Comparison of ENCODE assay signal across 8 mouse cellular contexts in genomic region chrX:145672776-145673175, GRCm38 (mm10).
DNase-seq lines count a peak whose midpoint lies in the region; ATAC-seq and TF ChIP-seq lines count a peak whose summit lies in the region.

No protein-coding gene starts in this region.

- no peak overlapping the region for H3K27ac ChIP-seq in liver, adult 2 months (replicated peaks; ENCODE audit: insufficient read depth, low read depth, low read length)
- H3K27ac ChIP-seq in liver, embryonic 12.5 days: no peak overlapping the region

- DNase-seq in cerebellum, adult 8-10 months: peak; percentile 2
- DNase-seq in liver, adult 2 months (ENCODE audit: extremely low read depth, low read depth, low spot score): peak; percentile 31
- peak; percentile 62 for DNase-seq in adipocyte (ENCODE audit: low spot score)
- peak; percentile 1 to 4 for DNase-seq in heart, postnatal 36 days
- peak; percentile 28 for DNase-seq in mesoderm, embryonic 11.5 days (ENCODE audit: low read depth, low spot score)

- no peaks in the 10 kb centered on the region for H3K36me3 ChIP-seq in liver, adult 2 months (ENCODE audit: control insufficient read depth, insufficient read depth, low read length)
- no peaks in the 10 kb centered on the region for H3K36me3 ChIP-seq in liver, embryonic 12.5 days

- TF ChIP-seq CTCF in liver, adult 2 months (IDR thresholded peaks at IDR 0.05; ENCODE audit: low read depth, low read length): peak; percentile 45

- H3K4me3 ChIP-seq in liver, adult 2 months (ENCODE audit: insufficient read depth, low read depth, low read length): no peak overlapping the region
- no peak overlapping the region for H3K4me3 ChIP-seq in liver, embryonic 12.5 days

- no peak for TF ChIP-seq POLR2A in liver, adult 2 months (IDR thresholded peaks at IDR 0.05; ENCODE audit: extremely low read depth, insufficient read depth, low read length)

- intact Hi-C loops in heart, postnatal 36 days (cut with DNase I): loop anchor here (5.0 to 10.0 kb wide), 2 partner anchors 130 to 258 kb away; no protein-coding TSS in a partner anchor

- H3K79me2 ChIP-seq in liver, adult 2 months (ENCODE audit: control insufficient read depth, insufficient read depth, low read length): no peaks in the 10 kb centered on the region

- no peaks in the 10 kb centered on the region for H3K9me3 ChIP-seq in liver, embryonic 12.5 days (replicated peaks)

- ATAC-seq in cerebellum, adult (ENCODE audit: insufficient number of reproducible peaks, low FRiP score, low TSS enrichment): no peak
- ATAC-seq in liver, embryonic 12.5 days: no peak
- no peak for ATAC-seq in monocyte, adult 5-6 weeks (replicated peaks; ENCODE audit: insufficient number of reproducible peaks, low FRiP score, low TSS enrichment, poor library complexity, severe bottlenecking)

- H3K9ac ChIP-seq in liver, adult 2 months (ENCODE audit: low read depth, low read length): no peak overlapping the region
- no peak overlapping the region for H3K9ac ChIP-seq in liver, embryonic 12.5 days

- no peaks in the 10 kb centered on the region for H3K4me1 ChIP-seq in liver, adult 2 months (ENCODE audit: control insufficient read depth, insufficient read depth, low read length)
- no peaks in the 10 kb centered on the region for H3K4me1 ChIP-seq in liver, embryonic 12.5 days

- no peak overlapping the region for H3K4me2 ChIP-seq in liver, embryonic 12.5 days

- H3K27me3 ChIP-seq in liver, adult 2 months (ENCODE audit: control insufficient read depth, insufficient read depth, low read length): no peaks in the 10 kb centered on the region
- no peaks in the 10 kb centered on the region for H3K27me3 ChIP-seq in liver, embryonic 12.5 days (replicated peaks)

Comparison
In these comparisons a context has a peak if more than half of its experiments do, and no peak if none do; other contexts are left out.
1. DNase-seq: peak in every context shown above with its lines; median percentile 62 in adipocyte; 31 in liver, adult 2 months; 28 in mesoderm, embryonic 11.5 days; 2 in heart, postnatal 36 days; 2 in cerebellum, adult 8-10 months.